Mouse (Mus musculus) fat pad, adult 2 months (tissue): Measurements from ENCODE around the gene Anp32e.
"Not testable (repeated sequence)": the region's sequence is repeated elsewhere in the genome, so short reads cannot be mapped to it uniquely, and the experiment has no call there.

Experiments used
- DNase-seq: peaks from one replicate; pipeline ENCODE4 v3.0.0-alpha.2; 2011; ENCODE audit warnings: low read depth, low spot score; ENCODE audit errors: extremely low read depth

The Anp32e gene

GRCm38 (mm10) chr3:95903753-95904502, 25.1 kb upstream of the Anp32e start:
- DNase-seq = no peak

GRCm38 (mm10) chr3:95904568-95904967, 24.5 kb upstream of the Anp32e start, which contains the start of gene Car14:
Gene Car14, minus strand, starts transcription at chr3:95904691.
- no peak for DNase-seq

GRCm38 (mm10) chr3:95905146-95905939, 23.7 kb upstream of the Anp32e start:
- no peak for DNase-seq

GRCm38 (mm10) chr3:95905940-95906492, 23.0 kb upstream of the Anp32e start:
- DNase-seq = no peak

DNA sequence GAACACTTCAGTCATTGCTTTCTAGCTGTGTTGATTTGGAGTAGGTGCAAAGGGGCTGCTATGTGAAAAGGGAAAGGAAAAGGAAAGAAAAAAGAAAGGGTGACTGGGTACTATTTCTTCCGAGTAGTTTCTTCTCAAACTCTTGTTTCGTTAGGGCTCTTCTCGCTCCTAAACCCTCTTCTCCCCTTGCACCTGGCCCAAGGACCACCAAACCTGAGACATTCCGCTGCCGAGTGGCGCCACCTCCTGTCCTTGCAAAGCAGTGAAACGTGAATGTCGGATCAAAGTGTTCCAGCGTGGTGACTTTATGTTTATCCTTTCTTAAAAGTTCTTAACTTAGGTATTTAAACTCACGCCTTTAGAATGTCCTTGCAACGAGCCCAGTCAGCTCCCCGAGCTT, 22.2 kb upstream of the Anp32e start:
- no peak for DNase-seq

GRCm38 (mm10) chr3:95907613-95908012, 21.4 kb upstream of the Anp32e start:
- DNase-seq = no peak

DNA sequence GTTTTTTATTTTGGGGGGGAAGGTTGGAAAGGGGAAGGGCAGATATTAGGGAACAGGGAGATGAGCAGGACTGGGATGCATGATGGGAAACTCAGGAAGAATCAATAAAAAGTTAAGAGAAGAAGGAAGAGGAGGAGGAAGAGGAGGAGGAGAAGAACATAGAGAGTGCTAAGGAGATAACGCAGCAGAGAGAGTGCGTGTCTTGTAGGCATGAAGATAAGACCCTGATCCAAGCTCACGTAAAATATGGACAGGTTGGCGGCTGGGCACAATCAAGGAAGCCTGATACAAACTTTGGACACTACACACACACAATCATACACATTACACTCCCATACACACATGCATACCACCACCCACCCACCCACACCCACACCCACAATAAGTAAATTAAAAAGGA, 14.3 kb upstream of the Anp32e start:
- no peak for DNase-seq

DNA sequence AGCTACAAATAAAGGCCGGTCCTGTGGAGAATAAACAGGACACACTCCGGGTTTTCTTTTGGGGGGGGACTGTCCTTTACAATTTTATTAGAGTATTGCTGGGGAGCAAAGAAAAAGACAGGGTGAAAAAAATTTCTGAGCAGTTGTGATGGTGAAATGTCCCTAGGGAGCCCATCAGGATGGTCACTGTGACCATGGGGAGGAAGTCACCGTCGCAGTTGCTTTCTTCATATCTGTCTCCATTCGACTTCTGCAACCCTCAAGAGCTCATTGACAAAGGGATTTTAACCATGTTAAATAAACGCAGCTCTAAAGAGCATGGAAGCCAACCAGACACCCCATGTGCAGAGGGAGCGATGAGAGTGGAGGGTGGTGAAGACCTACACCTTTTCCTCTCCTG, 12.3 kb upstream of the Anp32e start:
- no peak for DNase-seq

GRCm38 (mm10) chr3:95920532-95920931, 8.5 kb upstream of the Anp32e start:
- DNase-seq = not testable (repeated sequence)

DNA sequence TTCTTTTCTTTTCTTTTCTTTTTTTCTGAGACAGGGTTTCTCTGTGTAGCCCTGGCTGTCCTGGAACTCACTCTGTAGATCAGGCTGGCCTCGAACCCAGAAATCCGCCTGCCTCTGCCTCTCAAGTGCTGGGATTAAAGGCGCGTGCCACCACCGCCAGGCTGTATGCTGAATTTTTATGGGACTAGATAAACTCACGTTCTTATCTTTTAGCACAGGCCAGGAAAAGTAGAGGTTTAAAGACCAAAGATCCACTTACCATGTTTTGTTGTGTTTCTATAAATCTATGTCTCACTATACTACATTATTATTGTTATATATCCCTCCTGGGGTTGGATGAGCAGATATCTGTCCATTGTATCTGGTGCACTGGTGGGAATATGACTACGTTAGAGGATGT, 5.6 kb upstream of the Anp32e start:
- not testable (repeated sequence) for DNase-seq

DNA sequence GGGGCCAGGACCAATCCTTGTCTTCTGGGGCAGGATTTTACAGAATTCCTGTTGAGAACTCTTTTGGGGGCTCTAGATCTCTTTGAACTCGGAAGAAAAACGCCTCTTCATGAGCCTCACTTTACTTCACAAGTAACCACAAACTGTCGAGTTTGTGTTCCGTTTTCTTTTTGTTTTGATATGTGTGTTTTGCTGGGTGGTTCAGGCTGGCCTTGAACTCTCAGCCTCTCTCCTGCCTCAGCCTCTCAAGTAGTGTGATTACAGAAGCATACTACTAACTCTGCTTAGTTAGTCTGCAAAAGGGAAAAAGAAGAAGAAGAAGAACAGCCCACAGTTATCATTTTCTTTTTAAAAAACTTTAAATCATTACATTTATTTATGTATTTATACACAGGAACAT, 4.9 kb upstream of the Anp32e start:
- no peak for DNase-seq

DNA sequence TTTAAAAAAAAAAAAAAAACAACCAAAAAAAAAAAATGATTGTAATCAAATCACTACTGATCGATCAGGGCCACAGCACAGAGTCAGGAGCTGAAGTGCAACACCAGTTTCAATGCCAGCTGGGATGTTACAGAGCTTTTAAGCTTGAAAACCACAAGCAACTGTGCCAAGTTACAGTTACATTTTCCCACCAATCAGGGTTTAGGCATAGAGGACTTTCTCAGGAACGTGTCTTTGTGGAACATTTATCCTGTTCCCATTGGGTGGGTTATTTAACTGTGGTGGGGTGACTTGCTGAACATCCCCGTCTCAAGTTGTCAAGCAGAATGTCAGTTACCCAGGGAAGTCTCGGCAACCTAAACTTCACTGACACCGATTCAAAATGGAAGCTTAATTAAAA, 4.0 kb upstream of the Anp32e start:
- no peak for DNase-seq

- DNase-seq = no peak
These were observed 787 bp upstream of the Anp32e start for GRCm38 (mm10) chr3:95928261-95928657.

GRCm38 (mm10) chr3:95929581-95930470, 780 bp downstream of the Anp32e start:
- DNase-seq = no peak

GRCm38 (mm10) chr3:95930471-95930789, 1.4 kb downstream of the Anp32e start:
- no peak for DNase-seq

- DNase-seq = no peak
These were observed 2.4 kb downstream of the Anp32e start for GRCm38 (mm10) chr3:95931471-95931870.

GRCm38 (mm10) chr3:95932157-95932556, 3.1 kb downstream of the Anp32e start:
- DNase-seq = no peak

DNA sequence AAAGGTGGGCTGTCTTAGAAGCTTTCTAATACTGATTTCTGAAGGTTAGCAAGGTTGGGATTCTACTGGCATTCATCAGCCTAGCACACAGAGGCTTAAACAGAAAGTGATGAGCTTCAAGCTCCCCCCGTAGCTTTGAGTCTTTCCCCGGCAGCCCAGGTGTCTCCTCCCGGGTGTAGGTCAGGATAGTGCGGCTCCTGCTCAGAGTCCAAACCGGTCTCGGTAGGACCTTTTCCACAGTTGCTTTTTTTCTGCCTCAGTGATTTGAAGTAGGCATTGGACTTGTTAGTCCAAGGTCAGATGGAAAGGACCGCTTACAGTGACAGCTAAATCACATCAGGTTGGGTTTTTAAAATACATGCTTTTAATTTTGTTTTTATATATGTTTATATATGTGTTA, 3.5 kb downstream of the Anp32e start:
- DNase-seq = no peak

- DNase-seq = no peak
These were observed 4.2 kb downstream of the Anp32e start for GRCm38 (mm10) chr3:95933111-95933750.

DNA sequence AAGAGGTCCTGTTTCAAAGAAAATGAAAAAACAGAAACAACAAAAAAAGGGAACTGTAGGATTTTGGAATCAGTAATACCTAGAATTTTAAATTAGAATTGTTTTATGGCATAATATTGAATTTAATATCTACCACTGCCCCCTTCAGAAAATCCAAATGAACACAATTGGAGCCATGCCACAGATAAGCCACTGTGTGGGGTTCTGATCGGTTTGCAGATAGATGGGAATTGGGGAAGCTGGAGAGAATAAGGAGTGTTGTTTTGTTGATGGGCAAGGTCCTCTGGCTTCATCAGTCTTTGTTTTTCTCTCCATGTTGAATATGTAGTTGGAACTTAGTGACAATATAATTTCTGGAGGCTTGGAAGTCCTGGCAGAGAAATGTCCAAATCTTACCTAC, 5.4 kb downstream of the Anp32e start:
- no peak for DNase-seq

DNA sequence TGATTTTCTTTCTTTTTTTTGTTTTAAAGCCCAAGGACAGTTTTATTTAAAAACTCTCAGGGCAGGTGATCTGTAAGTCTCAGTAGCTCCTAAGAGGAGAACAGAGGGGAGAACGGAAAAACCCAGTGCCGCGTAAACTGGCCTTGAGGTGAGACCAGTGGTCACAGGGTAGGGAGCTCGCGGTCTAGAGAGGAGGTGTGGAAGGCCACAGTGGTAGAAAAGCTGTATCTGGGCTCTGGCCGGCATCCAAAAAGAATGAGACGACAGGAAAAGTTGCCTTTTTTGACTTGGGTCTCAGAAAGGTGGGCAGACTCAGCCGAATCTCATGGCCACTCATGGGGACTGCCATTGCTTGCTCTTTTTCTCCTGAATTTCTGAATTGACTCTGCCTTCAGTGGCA, 9.2 kb downstream of the Anp32e start:
- DNase-seq = no peak
